Mouse (Mus musculus): Measurements from ENCODE around the gene Vgll4. TPM values are rescaled to one million over a fixed set of nuclear protein-coding genes. Genes with fewer than 3 reads are reported as not detected.

The Vgll4 gene
- polyA plus RNA-seq, 1 experiment from 2014 or later, result 66.2 TPM

- Histone ChIP-seq H3K27ac (no peak overlapping the region), H3K9me3 (no peaks in the 10 kb centered on the region; the same call in 1 of the 2 replicates), H3K4me3 (replicated peaks) (no peak overlapping the region), H3K36me3 (no peaks in the 10 kb centered on the region), H3K9ac (replicated peaks) (no peak overlapping the region), H3K4me1 (replicated peaks) (peaks cover 13% of the 10 kb centered on the region), H3K27me3 (no peaks in the 10 kb centered on the region), H3K4me2 (replicated peaks) (no peak overlapping the region)
- WGBS, result 78% methylated on average over 6 of the region's 6 CpGs
- no peak for ATAC-seq
Observed at GRCm38 (mm10) chr6:114818471-114818870, 151.3 kb downstream of the Vgll4 start.

- ATAC-seq, result no peak
- Histone ChIP-seq H3K27me3 (no peaks in the 10 kb centered on the region), H3K4me1 (replicated peaks) (peaks cover 13% of the 10 kb centered on the region), H3K9me3 (no peaks in the 10 kb centered on the region; the same call in 1 of the 2 replicates), H3K4me3 (replicated peaks) (no peak overlapping the region), H3K4me2 (replicated peaks) (no peak overlapping the region), H3K27ac (no peak overlapping the region), H3K36me3 (no peaks in the 10 kb centered on the region), H3K9ac (replicated peaks) (no peak overlapping the region)
- 60% methylated on average over 11 of the region's 11 CpGs for WGBS
Observed at GRCm38 (mm10) chr6:114817948-114818347, 151.8 kb downstream of the Vgll4 start.

- H3K4me2 ChIP-seq (replicated peaks), result no peak overlapping the region
- no peak overlapping the region for H3K4me3 ChIP-seq (replicated peaks)
- no peaks in the 10 kb centered on the region for H3K27me3 ChIP-seq
- no peak overlapping the region for H3K27ac ChIP-seq
- 96% methylated on average over 5 of the region's 5 CpGs for WGBS
- ATAC-seq, result no peak
- peaks cover 8% of the 10 kb centered on the region for H3K4me1 ChIP-seq (replicated peaks)
- no peak overlapping the region for H3K9ac ChIP-seq (replicated peaks)
- no peaks in the 10 kb centered on the region for H3K9me3 ChIP-seq
- no peaks in the 10 kb centered on the region for H3K36me3 ChIP-seq
Observed at GRCm38 (mm10) chr6:114814882-114815650, 154.7 kb downstream of the Vgll4 start.

GRCm38 (mm10) chr6:114814199-114814881 is 155.5 kb downstream of the Vgll4 start:
- no peaks in the 10 kb centered on the region for H3K36me3 ChIP-seq
- ATAC-seq, result no peak
- 83% methylated on average over 6 of the region's 6 CpGs for WGBS
- H3K9me3 ChIP-seq, result no peaks in the 10 kb centered on the region
- no peak overlapping the region for H3K9ac ChIP-seq (replicated peaks)
- no peaks in the 10 kb centered on the region for H3K27me3 ChIP-seq
- no peak overlapping the region for H3K27ac ChIP-seq
- H3K4me3 ChIP-seq (replicated peaks), result no peak overlapping the region
- H3K4me1 ChIP-seq (replicated peaks), result peaks cover 5% of the 10 kb centered on the region; the same call in 1 of the 2 replicates
- H3K4me2 ChIP-seq (replicated peaks), result no peak overlapping the region

- no peak overlapping the region for H3K27ac ChIP-seq
- no peak overlapping the region for H3K4me2 ChIP-seq (replicated peaks)
- no peaks in the 10 kb centered on the region for H3K9me3 ChIP-seq
- H3K4me1 ChIP-seq (replicated peaks), result peaks cover 5% of the 10 kb centered on the region; the same call in 1 of the 2 replicates
- WGBS, result 87% methylated on average over 4 of the region's 4 CpGs
- no peaks in the 10 kb centered on the region for H3K27me3 ChIP-seq
- no peaks in the 10 kb centered on the region for H3K36me3 ChIP-seq
- H3K9ac ChIP-seq (replicated peaks), result no peak overlapping the region
- ATAC-seq, result no peak
- no peak overlapping the region for H3K4me3 ChIP-seq (replicated peaks)
Observed at GRCm38 (mm10) chr6:114812779-114813178, 157.0 kb downstream of the Vgll4 start.

- H3K9ac ChIP-seq (replicated peaks), result no peak overlapping the region
- 92% methylated on average over 5 of the region's 5 CpGs for WGBS
- no peak overlapping the region for H3K4me2 ChIP-seq (replicated peaks)
- H3K27ac ChIP-seq, result no peak overlapping the region
- ATAC-seq, result no peak
- peaks cover 5% of the 10 kb centered on the region; the same call in 1 of the 2 replicates for H3K4me1 ChIP-seq (replicated peaks)
- no peaks in the 10 kb centered on the region for H3K36me3 ChIP-seq
- H3K27me3 ChIP-seq, result no peaks in the 10 kb centered on the region
- no peak overlapping the region for H3K4me3 ChIP-seq (replicated peaks)
- H3K9me3 ChIP-seq, result no peaks in the 10 kb centered on the region
Observed at GRCm38 (mm10) chr6:114812322-114812721, 157.5 kb downstream of the Vgll4 start.

Other genes with a start within 250 kb of the Vgll4 start
- gene Tamm41, start 67.9 kb upstream of the Vgll4 start, polyA plus RNA-seq (2015; fragmentation: Nextera tagmentation; extraction: Ambion mirVana), result 50.8 and 55.5 TPM in 2 replicates
- 13.3 and 16.2 TPM in 2 replicates for gene Syn2, start 164.9 kb upstream of the Vgll4 start, polyA plus RNA-seq (2015; fragmentation: Nextera tagmentation; extraction: Ambion mirVana)